Mouse (Mus musculus): ENCODE results near the gene Lmo4. TPM values are rescaled to one million over a fixed set of nuclear protein-coding genes. Genes with fewer than 3 reads are reported as not detected.
A peak's percentile ranks its signal among the peaks of the same experiment; 100 is the strongest.

The Lmo4 gene
- total RNA-seq (2022): 10 to 100 TPM; 25.9 to 33.7 (median 29.7) TPM

- DNase-seq (ENCODE audit: low spot score): peak; percentile 78
Observed at GRCm38 (mm10) chr3:144204413-144205311, at the start of gene Lmo4. TSS of gene Lmo4 (minus strand) at chr3:144205220.

DNA sequence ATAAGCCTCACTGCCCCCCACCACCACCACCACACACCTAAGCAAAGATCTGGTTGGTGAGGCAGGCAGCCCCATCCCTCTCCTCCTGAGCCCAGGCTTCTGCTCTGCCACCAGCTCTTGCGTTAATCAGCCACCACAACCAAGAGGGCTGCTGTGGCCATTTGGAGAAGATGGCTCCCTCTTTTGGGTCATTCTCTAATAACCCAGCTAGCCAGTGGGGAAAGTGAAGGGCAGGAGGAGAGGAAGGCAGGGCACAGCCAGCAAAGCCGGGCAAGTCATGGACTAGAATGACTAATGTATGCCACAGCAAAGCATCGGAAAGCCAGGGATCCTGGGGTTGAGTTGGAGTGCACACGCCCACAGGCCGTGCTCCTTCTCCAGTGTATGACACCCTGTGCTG, 49.3 kb upstream of the Lmo4 start:
- no peak for DNase-seq (ENCODE audit: low spot score)

GRCm38 (mm10) chr3:144253018-144253417, 48.0 kb upstream of the Lmo4 start:
- no peak for DNase-seq (ENCODE audit: low spot score)

GRCm38 (mm10) chr3:144252109-144252508, 47.1 kb upstream of the Lmo4 start:
- DNase-seq (ENCODE audit: low spot score): no peak

- peak; percentile 41 for DNase-seq (ENCODE audit: low spot score)
Observed at GRCm38 (mm10) chr3:144242025-144242673, 37.1 kb upstream of the Lmo4 start.

DNA sequence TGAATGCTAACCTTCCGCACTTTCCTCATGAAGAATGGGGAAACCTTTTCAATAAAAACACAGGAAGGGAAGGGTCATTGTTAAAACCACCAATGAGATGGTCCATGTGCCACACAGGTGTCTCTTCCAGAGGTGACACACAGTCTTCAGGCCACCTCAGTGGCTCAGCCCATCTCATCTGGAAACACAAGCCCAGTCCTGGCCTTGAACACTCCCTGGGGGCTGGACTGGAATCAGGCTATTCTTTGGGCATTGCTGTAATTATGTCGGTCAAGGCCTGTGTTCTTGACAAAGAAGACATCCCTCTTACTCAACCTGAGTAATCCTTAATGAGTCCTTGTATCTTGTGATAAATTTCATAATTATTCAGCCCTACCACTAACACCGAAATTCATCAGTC, 36.1 kb upstream of the Lmo4 start:
- no peak for DNase-seq (ENCODE audit: low spot score)

DNA sequence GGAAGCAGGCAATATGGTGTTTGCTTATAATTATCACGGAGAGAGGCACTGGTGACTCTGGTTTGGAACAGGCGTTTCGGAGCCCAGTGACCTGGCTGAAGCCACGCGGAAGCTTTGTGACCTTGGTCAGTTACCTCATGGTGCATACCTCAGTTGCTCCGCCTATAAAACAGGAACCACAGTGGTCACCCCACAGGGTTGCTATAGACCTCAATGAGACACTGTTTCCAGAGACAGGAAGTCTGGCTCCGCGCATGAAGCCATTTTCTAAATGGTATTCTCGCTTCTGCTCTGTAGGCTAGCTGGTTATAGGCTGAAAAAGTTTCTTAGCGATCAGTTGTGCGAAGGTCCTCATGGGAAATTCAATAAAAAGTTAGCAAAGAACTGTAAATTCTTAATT, 33.5 kb upstream of the Lmo4 start:
- no peak for DNase-seq (ENCODE audit: low spot score)

DNA sequence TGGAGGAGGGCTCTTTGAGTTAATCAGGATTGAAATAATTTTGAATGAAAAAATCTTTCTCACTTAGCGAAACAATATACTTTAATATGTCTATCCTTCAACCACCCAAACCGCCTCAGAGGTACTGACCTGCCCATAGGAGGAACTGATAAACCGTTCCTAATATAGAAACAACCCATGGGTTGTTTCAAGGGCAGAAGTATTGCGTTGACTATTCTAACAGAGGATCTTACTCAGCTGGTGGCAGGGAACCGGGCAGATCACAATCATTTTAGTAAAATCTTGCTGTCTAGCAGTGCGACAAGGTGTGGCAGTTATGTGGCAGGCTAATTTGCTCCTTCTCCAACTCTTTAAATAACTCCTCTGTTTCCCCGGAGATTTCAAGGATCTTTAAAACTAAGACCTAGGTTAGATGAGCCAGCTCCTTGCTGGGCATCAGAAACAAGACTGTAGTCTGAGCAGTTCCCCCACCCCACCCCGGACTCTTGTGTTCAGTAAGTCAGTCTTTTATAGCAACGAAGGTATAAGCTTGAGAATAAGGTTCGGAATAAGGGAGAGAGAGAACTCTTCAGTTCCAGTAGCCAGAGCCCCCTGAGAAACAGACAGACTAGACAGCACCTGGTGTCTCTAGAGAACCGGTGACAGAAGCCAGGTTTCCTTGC, 27.5 kb upstream of the Lmo4 start:
- DNase-seq (ENCODE audit: low spot score): no peak

DNA sequence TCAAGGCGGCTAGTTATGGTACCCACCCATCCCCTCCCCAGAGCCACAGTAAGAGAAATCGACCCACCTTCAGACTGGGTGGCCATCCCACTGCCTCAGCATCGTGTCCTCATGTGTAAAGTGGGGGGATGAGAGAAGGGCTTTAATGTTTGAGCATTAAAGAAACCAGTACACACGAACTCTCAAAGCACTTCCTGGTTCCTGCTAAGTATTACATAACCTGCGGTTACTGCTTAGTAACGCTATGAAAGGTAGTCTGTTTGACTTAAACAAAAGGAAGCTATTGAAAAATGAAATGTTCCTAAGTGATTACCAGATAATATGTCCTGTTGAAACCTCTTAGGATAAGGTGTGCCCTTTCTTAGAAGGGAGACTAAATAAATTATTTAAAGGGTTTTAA, 26.9 kb upstream of the Lmo4 start:
- DNase-seq (ENCODE audit: low spot score): no peak

DNA sequence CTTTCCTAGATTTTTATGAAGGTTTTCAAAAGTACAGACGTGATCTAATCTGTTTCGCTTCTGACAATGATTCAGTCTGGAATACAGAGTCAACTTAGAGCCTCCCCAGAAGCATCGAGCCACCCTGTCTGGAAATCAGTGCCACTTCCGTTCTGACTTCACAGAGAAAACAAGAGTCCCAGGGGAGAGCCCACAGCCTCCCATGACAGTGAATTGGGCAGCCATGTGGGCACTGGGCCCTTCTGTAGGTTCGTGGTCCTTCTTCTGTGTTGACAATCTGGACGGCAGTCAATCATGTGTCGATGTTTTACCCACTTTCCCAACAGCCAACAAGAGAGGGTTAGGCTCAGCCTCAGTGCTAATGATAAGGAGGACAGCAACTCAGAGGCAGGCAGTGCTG, 26.4 kb upstream of the Lmo4 start:
- DNase-seq (ENCODE audit: low spot score): no peak

- no peak for DNase-seq (ENCODE audit: low spot score)
Observed at GRCm38 (mm10) chr3:144230016-144230415, 25.0 kb upstream of the Lmo4 start.

- DNase-seq (ENCODE audit: low spot score): no peak
Observed at GRCm38 (mm10) chr3:144229312-144229711, 24.3 kb upstream of the Lmo4 start.

- DNase-seq (ENCODE audit: low spot score): no peak
Observed at GRCm38 (mm10) chr3:144225456-144226240, 20.6 kb upstream of the Lmo4 start.

GRCm38 (mm10) chr3:144224594-144224993, 19.6 kb upstream of the Lmo4 start:
- no peak for DNase-seq (ENCODE audit: low spot score)

DNA sequence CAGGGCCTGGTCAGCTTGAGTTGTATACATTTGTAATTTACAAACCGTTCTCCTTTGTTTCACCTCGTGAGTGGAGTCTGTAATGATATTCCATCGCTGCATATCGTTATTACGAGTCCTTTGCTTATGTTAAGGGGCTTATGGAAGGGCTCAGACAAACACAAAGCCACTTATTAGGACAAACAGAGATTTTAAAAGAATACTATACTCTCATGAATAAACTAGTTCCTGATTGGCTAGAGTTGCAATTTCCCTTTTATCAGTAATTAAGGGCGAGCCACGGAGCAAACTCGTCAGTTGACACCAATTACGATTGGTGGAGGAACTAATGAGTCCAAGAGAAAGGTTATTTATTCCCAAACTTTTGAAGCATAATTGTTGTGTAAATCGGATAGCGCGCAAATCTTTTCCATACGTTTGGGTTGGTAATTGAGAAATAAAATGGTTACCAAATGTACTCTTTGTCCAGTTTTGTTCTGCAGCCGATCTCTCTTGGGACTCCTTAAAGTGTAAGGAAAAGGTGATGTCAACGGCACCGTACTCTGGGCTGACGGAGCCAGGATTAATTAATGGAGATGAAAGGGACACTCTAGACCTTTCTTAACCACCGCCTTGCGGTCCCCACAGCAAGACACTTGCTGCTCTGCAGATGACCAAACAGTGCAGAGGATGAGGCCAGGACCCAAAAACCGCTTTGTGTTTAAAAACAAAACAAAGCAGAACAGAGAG, 18.5 kb upstream of the Lmo4 start:
- no peak for DNase-seq (ENCODE audit: low spot score)

DNA sequence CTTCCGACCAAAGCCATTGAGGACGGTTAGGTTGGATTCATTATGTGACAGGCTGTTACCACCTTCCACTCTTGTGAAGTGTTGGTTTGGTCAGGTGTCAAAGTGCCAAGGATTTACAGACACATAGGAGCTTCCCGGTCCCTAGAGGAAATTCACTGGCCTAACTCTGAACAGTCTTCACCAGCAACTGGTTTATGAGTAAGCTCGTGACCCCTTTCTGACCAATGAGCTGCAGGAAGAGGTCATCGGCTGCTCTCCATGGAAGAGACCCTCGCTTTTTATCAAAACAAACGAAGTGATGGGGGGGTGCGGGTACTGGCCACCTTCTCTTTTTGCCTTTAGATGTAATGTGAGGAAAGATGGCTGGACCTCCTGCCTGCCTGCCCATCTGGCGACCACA, 17.4 kb upstream of the Lmo4 start:
- no peak for DNase-seq (ENCODE audit: low spot score)

DNA sequence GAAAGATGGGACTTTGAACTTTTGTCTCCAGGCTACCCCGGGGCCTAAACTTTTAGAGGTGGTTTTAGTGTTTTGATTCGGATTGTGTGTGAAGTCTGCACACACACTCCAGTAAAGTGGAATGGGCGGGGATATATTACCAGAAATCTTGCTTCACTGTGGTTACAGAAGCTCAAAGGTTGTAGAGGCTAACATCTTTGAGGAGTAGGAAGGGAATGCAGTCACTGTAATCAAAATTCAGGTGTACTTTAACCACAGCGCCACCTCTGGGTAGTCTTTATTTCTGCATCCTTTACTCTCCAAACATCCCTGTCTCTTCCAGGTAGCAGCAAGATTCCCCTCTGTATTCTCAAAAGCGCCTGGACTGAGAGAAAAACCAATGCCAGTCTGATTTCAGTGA, 2.5 kb upstream of the Lmo4 start:
- peak; percentile 59 for DNase-seq (ENCODE audit: low spot score)

DNA sequence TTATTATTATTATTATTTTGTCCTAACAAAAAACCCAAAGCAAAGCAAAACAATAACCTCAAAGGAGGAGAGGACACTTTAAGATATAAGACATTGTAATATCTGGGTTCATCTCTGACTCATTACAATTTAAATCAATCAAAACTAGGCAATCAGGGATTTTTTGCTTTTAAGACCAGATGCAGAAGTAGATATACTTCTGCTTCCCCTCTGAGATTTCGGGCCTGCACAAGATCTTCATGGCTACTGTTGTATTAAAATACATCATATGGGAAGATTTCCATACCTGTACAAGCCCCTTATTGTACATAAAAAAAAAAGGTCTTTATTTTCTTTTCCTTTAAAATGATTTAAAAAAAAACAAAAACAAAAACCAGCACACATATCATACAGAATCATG, 1.9 kb upstream of the Lmo4 start:
- DNase-seq (ENCODE audit: low spot score): no peak

GRCm38 (mm10) chr3:144206261-144206660, 1.2 kb upstream of the Lmo4 start:
- DNase-seq (ENCODE audit: low spot score): no peak

GRCm38 (mm10) chr3:144205351-144206153, 532 bp upstream of the Lmo4 start:
- DNase-seq (ENCODE audit: low spot score): peak; percentile 97
